Mouse (Mus musculus): ENCODE measurements around the gene Enpep. TPM values are rescaled to one million over a fixed set of nuclear protein-coding genes. Genes with fewer than 3 reads are reported as not detected.

The Enpep gene
- polyA plus RNA-seq, 1 experiment = not detected

- H3K9me3 ChIP-seq (ENCODE audit: control insufficient read depth, low read length) = no peaks in the 10 kb centered on the region
- no peaks in the 10 kb centered on the region for H3K36me3 ChIP-seq (ENCODE audit: control insufficient read depth)
- H3K27me3 ChIP-seq (ENCODE audit: control insufficient read depth) = no peaks in the 10 kb centered on the region
- no peak overlapping the region for H3K4me3 ChIP-seq (replicated peaks)
- TF ChIP-seq TAL1 (IDR thresholded peaks at IDR 0.05; ENCODE audit: low read length) (no peak), GATA1 (IDR thresholded peaks at IDR 0.05; ENCODE audit: low read length) (no peak)
- no peaks in the 10 kb centered on the region for H3K4me1 ChIP-seq (ENCODE audit: control insufficient read depth)
Observed at GRCm38 (mm10) chr3:129317032-129317729, 15.3 kb downstream of the Enpep start.

- H3K9me3 ChIP-seq (ENCODE audit: control insufficient read depth, low read length) = no peaks in the 10 kb centered on the region
- H3K4me1 ChIP-seq (ENCODE audit: control insufficient read depth) = no peaks in the 10 kb centered on the region
- H3K36me3 ChIP-seq (ENCODE audit: control insufficient read depth) = no peaks in the 10 kb centered on the region
- TF ChIP-seq GATA1 (IDR thresholded peaks at IDR 0.05; ENCODE audit: low read length) (no peak), TAL1 (IDR thresholded peaks at IDR 0.05; ENCODE audit: low read length) (no peak)
- no peaks in the 10 kb centered on the region for H3K27me3 ChIP-seq (ENCODE audit: control insufficient read depth)
- no peak overlapping the region for H3K4me3 ChIP-seq (replicated peaks)
Observed at GRCm38 (mm10) chr3:129313671-129314415, 18.7 kb downstream of the Enpep start.

GRCm38 (mm10) chr3:129313221-129313620 lies 19.3 kb downstream of the Enpep start:
- Histone ChIP-seq H3K36me3 (ENCODE audit: control insufficient read depth) (no peaks in the 10 kb centered on the region), H3K4me1 (ENCODE audit: control insufficient read depth) (no peaks in the 10 kb centered on the region), H3K9me3 (ENCODE audit: control insufficient read depth, low read length) (no peaks in the 10 kb centered on the region), H3K27me3 (ENCODE audit: control insufficient read depth) (no peaks in the 10 kb centered on the region), H3K4me3 (replicated peaks) (no peak overlapping the region)
- no peak for TF ChIP-seq GATA1 (IDR thresholded peaks at IDR 0.05; ENCODE audit: low read length)
- TF ChIP-seq TAL1 (IDR thresholded peaks at IDR 0.05; ENCODE audit: low read length) = no peak

- Histone ChIP-seq H3K36me3 (ENCODE audit: control insufficient read depth) (no peaks in the 10 kb centered on the region), H3K9me3 (ENCODE audit: control insufficient read depth, low read length) (no peaks in the 10 kb centered on the region), H3K27me3 (ENCODE audit: control insufficient read depth) (no peaks in the 10 kb centered on the region), H3K4me1 (ENCODE audit: control insufficient read depth) (no peaks in the 10 kb centered on the region), H3K4me3 (replicated peaks) (no peak overlapping the region)
- TF ChIP-seq GATA1 (IDR thresholded peaks at IDR 0.05; ENCODE audit: low read length) (no peak), TAL1 (IDR thresholded peaks at IDR 0.05; ENCODE audit: low read length) (no peak)
Observed at GRCm38 (mm10) chr3:129312511-129312910, 20.0 kb downstream of the Enpep start.

- no peak for TF ChIP-seq TAL1 (IDR thresholded peaks at IDR 0.05; ENCODE audit: low read length)
- TF ChIP-seq GATA1 (IDR thresholded peaks at IDR 0.05; ENCODE audit: low read length) = no peak
- H3K4me3 ChIP-seq (replicated peaks) = no peak overlapping the region
- H3K27me3 ChIP-seq (ENCODE audit: control insufficient read depth) = no peaks in the 10 kb centered on the region
- no peaks in the 10 kb centered on the region for H3K4me1 ChIP-seq (ENCODE audit: control insufficient read depth)
- H3K9me3 ChIP-seq (ENCODE audit: control insufficient read depth, low read length) = no peaks in the 10 kb centered on the region
- no peaks in the 10 kb centered on the region for H3K36me3 ChIP-seq (ENCODE audit: control insufficient read depth)
Observed at GRCm38 (mm10) chr3:129311951-129312350, 20.6 kb downstream of the Enpep start.

GRCm38 (mm10) chr3:129309926-129310325 lies 22.6 kb downstream of the Enpep start:
- Histone ChIP-seq H3K36me3 (ENCODE audit: control insufficient read depth) (no peaks in the 10 kb centered on the region), H3K4me3 (replicated peaks) (no peak overlapping the region), H3K9me3 (ENCODE audit: control insufficient read depth, low read length) (no peaks in the 10 kb centered on the region), H3K27me3 (ENCODE audit: control insufficient read depth) (no peaks in the 10 kb centered on the region), H3K4me1 (ENCODE audit: control insufficient read depth) (no peaks in the 10 kb centered on the region)
- TF ChIP-seq TAL1 (IDR thresholded peaks at IDR 0.05; ENCODE audit: low read length) = no peak
- TF ChIP-seq GATA1 (IDR thresholded peaks at IDR 0.05; ENCODE audit: low read length) = no peak

- TF ChIP-seq TAL1 (IDR thresholded peaks at IDR 0.05; ENCODE audit: low read length) = no peak
- no peak for TF ChIP-seq GATA1 (IDR thresholded peaks at IDR 0.05; ENCODE audit: low read length)
- H3K36me3 ChIP-seq (ENCODE audit: control insufficient read depth) = no peaks in the 10 kb centered on the region
- no peaks in the 10 kb centered on the region for H3K4me1 ChIP-seq (ENCODE audit: control insufficient read depth)
- H3K4me3 ChIP-seq (replicated peaks) = no peak overlapping the region
- H3K9me3 ChIP-seq (ENCODE audit: control insufficient read depth, low read length) = no peaks in the 10 kb centered on the region
- no peaks in the 10 kb centered on the region for H3K27me3 ChIP-seq (ENCODE audit: control insufficient read depth)
Observed at GRCm38 (mm10) chr3:129308876-129309275, 23.6 kb downstream of the Enpep start.

- no peak overlapping the region for H3K4me3 ChIP-seq (replicated peaks)
- H3K4me1 ChIP-seq (ENCODE audit: control insufficient read depth) = no peaks in the 10 kb centered on the region
- H3K9me3 ChIP-seq (ENCODE audit: control insufficient read depth, low read length) = no peaks in the 10 kb centered on the region
- no peaks in the 10 kb centered on the region for H3K36me3 ChIP-seq (ENCODE audit: control insufficient read depth)
- TF ChIP-seq TAL1 (IDR thresholded peaks at IDR 0.05; ENCODE audit: low read length) (no peak), GATA1 (IDR thresholded peaks at IDR 0.05; ENCODE audit: low read length) (no peak)
- H3K27me3 ChIP-seq (ENCODE audit: control insufficient read depth) = no peaks in the 10 kb centered on the region
Observed at GRCm38 (mm10) chr3:129308102-129308752, 24.3 kb downstream of the Enpep start.

GRCm38 (mm10) chr3:129303941-129304340 lies 28.6 kb downstream of the Enpep start:
- Histone ChIP-seq H3K9me3 (ENCODE audit: control insufficient read depth, low read length) (no peaks in the 10 kb centered on the region), H3K36me3 (ENCODE audit: control insufficient read depth) (no peaks in the 10 kb centered on the region), H3K4me1 (ENCODE audit: control insufficient read depth) (no peaks in the 10 kb centered on the region), H3K4me3 (replicated peaks) (no peak overlapping the region), H3K27me3 (ENCODE audit: control insufficient read depth) (no peaks in the 10 kb centered on the region)
- no peak for TF ChIP-seq GATA1 (IDR thresholded peaks at IDR 0.05; ENCODE audit: low read length)
- no peak for TF ChIP-seq TAL1 (IDR thresholded peaks at IDR 0.05; ENCODE audit: low read length)

Measured in erythroblast, embryonic 14.5 days (primary cell).